Mouse (Mus musculus): ENCODE data around the gene Rcbtb2. TPM values are rescaled to one million over a fixed set of nuclear protein-coding genes. Genes with fewer than 3 reads are reported as not detected.

Gene Rcbtb2
- polyA plus RNA-seq, 1 experiment from 2014 or later = 71.4 TPM

- ATAC-seq (replicated peaks; ENCODE audit: insufficient number of reproducible peaks, low FRiP score, low TSS enrichment) = no peak
- Histone ChIP-seq H3K4me2 (no peak overlapping the region), H3K27ac (ENCODE audit: low read depth, low read length) (no peak overlapping the region), H3K4me1 (ENCODE audit: control insufficient read depth, insufficient read depth, low read length) (peaks cover 4% of the 10 kb centered on the region; the same call in 1 of the 2 replicates), H3K4me3 (ENCODE audit: low read depth, low read length) (no peak overlapping the region), H3K9me3 (replicated peaks; ENCODE audit: control insufficient read depth, low read length) (no peaks in the 10 kb centered on the region), H3K9ac (ENCODE audit: low read depth, low read length) (no peak overlapping the region), H3K36me3 (ENCODE audit: control insufficient read depth, insufficient read depth, low read length) (no peaks in the 10 kb centered on the region), H3K27me3 (ENCODE audit: control insufficient read depth, insufficient read depth, low read length) (no peaks in the 10 kb centered on the region)
- 87% methylated on average over 4 of the region's 4 CpGs for WGBS (ENCODE audit: insufficient replicate concordance)
Measured at GRCm38 (mm10) chr14:73145531-73145930, 22.7 kb downstream of the Rcbtb2 start.

DNA sequence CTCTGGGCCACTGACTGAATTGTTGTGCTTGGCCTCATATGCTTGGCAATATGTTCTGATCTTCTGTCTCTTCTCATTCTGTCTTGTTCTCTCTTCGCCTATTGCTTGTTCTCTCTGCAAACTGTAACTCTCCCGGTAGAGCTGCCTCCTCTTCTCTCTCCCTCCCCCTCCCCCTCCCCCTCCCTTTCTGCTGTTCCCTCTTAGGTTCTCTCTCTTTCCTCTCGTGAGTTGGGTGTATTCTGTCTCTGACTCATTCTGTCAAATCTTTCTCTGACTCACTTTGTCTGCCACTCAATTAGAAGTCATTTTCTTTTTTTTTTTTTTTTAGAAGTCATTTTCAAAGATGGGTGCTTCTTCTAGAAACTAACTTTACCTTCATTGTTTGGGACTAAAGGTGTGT lies 23.9 kb downstream of the Rcbtb2 start:
- Histone ChIP-seq H3K9me3 (replicated peaks; ENCODE audit: control insufficient read depth, low read length) (no peaks in the 10 kb centered on the region), H3K27ac (ENCODE audit: low read depth, low read length) (no peak overlapping the region), H3K4me3 (ENCODE audit: low read depth, low read length) (no peak overlapping the region), H3K4me1 (ENCODE audit: control insufficient read depth, insufficient read depth, low read length) (peaks cover 4% of the 10 kb centered on the region; the same call in 1 of the 2 replicates), H3K4me2 (no peak overlapping the region), H3K36me3 (ENCODE audit: control insufficient read depth, insufficient read depth, low read length) (0 out of 2 replicates have a peak, but pooled peaks cover 2% of the 10 kb centered on the region), H3K27me3 (ENCODE audit: control insufficient read depth, insufficient read depth, low read length) (no peaks in the 10 kb centered on the region), H3K9ac (ENCODE audit: low read depth, low read length) (no peak overlapping the region)
- no peak for ATAC-seq (replicated peaks; ENCODE audit: insufficient number of reproducible peaks, low FRiP score, low TSS enrichment)
- WGBS (ENCODE audit: insufficient replicate concordance) = 52% methylated on average over 3 of the region's 3 CpGs

DNA sequence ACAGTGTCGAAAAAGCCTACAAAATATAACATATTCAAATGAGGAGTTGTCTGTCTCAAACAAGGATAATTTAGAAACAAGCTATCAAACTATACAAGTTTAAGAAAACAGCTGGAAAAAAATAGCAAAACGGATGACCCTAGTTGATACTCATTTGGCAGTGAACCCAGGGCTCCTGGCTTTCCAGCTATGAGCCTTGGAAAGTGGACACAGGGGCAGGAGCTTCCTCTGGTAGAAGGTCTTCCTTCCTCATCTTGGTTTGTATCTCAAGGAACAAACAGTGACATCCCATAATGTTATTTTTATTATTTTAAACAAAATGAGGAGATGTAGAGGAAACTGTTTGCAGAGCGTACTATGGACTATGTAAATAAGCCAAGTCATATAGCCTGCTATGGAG lies 25.3 kb downstream of the Rcbtb2 start:
- Histone ChIP-seq H3K27me3 (ENCODE audit: control insufficient read depth, insufficient read depth, low read length) (no peaks in the 10 kb centered on the region), H3K9ac (ENCODE audit: low read depth, low read length) (no peak overlapping the region), H3K4me3 (ENCODE audit: low read depth, low read length) (no peak overlapping the region), H3K4me1 (ENCODE audit: control insufficient read depth, insufficient read depth, low read length) (peaks cover 2% of the 10 kb centered on the region; the same call in 1 of the 2 replicates), H3K36me3 (ENCODE audit: control insufficient read depth, insufficient read depth, low read length) (0 out of 2 replicates have a peak, but pooled peaks cover 2% of the 10 kb centered on the region), H3K9me3 (replicated peaks; ENCODE audit: control insufficient read depth, low read length) (no peaks in the 10 kb centered on the region), H3K27ac (ENCODE audit: low read depth, low read length) (no peak overlapping the region), H3K4me2 (no peak overlapping the region)
- WGBS (ENCODE audit: insufficient replicate concordance) = 86% methylated on average over 3 of the region's 3 CpGs
- no peak for ATAC-seq (replicated peaks; ENCODE audit: insufficient number of reproducible peaks, low FRiP score, low TSS enrichment)

DNA sequence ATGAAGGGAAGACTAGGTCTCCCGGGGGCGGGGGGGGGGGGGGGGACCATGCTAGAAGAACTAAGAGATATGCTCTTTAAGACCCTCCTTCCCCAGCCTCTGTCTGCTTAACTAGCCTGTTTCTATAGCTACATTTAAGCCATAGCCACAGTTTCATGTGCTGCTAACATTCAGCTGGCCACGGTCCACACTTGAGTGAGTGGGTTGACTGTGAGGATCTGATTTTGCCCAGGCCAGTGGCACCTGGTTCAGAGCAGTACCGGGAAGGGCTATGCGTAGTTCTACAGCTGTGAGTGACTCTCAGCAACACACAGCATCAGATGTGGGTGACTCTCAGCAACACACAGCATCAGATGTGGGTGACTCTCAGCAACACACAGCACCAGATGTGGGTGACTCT lies 38.5 kb downstream of the Rcbtb2 start:
- no peaks in the 10 kb centered on the region for H3K27me3 ChIP-seq (ENCODE audit: control insufficient read depth, insufficient read depth, low read length)
- no peak overlapping the region for H3K4me3 ChIP-seq (ENCODE audit: low read depth, low read length)
- H3K9me3 ChIP-seq (replicated peaks; ENCODE audit: control insufficient read depth, low read length) = no peaks in the 10 kb centered on the region
- H3K4me1 ChIP-seq (ENCODE audit: control insufficient read depth, insufficient read depth, low read length) = no peaks in the 10 kb centered on the region
- H3K4me2 ChIP-seq = no peak overlapping the region
- 93% methylated on average over 4 of the region's 5 CpGs for WGBS (ENCODE audit: insufficient replicate concordance)
- ATAC-seq (replicated peaks; ENCODE audit: insufficient number of reproducible peaks, low FRiP score, low TSS enrichment) = no peak
- H3K9ac ChIP-seq (ENCODE audit: low read depth, low read length) = no peak overlapping the region
- peaks cover 27% of the 10 kb centered on the region for H3K36me3 ChIP-seq (ENCODE audit: control insufficient read depth, insufficient read depth, low read length)
- no peak overlapping the region for H3K27ac ChIP-seq (ENCODE audit: low read depth, low read length)

GRCm38 (mm10) chr14:73162192-73162800 lies 39.5 kb downstream of the Rcbtb2 start:
- no peak for ATAC-seq (replicated peaks; ENCODE audit: insufficient number of reproducible peaks, low FRiP score, low TSS enrichment)
- no peak overlapping the region for H3K9ac ChIP-seq (ENCODE audit: low read depth, low read length)
- H3K27ac ChIP-seq (ENCODE audit: low read depth, low read length) = no peak overlapping the region
- no peaks in the 10 kb centered on the region for H3K9me3 ChIP-seq (replicated peaks; ENCODE audit: control insufficient read depth, low read length)
- no peaks in the 10 kb centered on the region for H3K4me1 ChIP-seq (ENCODE audit: control insufficient read depth, insufficient read depth, low read length)
- no peak overlapping the region for H3K4me2 ChIP-seq
- no peaks in the 10 kb centered on the region for H3K27me3 ChIP-seq (ENCODE audit: control insufficient read depth, insufficient read depth, low read length)
- H3K4me3 ChIP-seq (ENCODE audit: low read depth, low read length) = no peak overlapping the region
- H3K36me3 ChIP-seq (ENCODE audit: control insufficient read depth, insufficient read depth, low read length) = peaks cover 31% of the 10 kb centered on the region
- 90% methylated on average over 13 of the region's 13 CpGs for WGBS (ENCODE audit: insufficient replicate concordance)

DNA sequence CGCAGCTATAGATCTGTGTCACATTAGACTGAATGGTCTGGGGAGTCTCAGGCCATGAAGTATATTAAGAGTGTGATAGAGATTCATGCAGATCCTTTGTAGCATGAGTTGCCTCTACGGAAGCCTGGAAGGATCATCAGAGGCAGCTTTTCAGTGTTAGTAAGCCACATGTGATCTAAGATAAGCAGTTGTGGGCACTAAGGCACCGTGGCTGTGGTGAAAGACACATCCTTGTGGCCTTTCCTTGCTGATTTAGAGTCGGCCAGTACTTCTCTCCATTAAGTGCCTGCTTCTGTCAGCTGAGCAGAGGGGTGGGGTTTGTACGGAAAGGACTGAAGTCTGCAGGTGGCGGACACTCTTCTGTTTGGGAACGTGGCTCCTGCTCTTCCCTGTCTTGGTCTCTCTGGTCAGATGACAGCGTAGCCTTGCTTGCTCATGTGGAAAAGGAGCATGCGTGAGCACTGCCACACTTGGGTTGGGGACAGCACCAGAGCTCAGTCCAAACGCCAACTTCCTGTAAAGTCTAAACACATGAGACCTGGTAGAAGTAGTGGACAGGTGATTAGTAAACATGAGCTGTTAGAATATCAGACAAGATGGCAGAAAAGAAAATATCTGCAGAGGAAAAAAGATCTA lies 40.6 kb downstream of the Rcbtb2 start:
- no peak for ATAC-seq (replicated peaks; ENCODE audit: insufficient number of reproducible peaks, low FRiP score, low TSS enrichment)
- Histone ChIP-seq H3K9ac (ENCODE audit: low read depth, low read length) (no peak overlapping the region), H3K4me1 (ENCODE audit: control insufficient read depth, insufficient read depth, low read length) (no peaks in the 10 kb centered on the region), H3K4me2 (no peak overlapping the region), H3K36me3 (ENCODE audit: control insufficient read depth, insufficient read depth, low read length) (peaks cover 31% of the 10 kb centered on the region), H3K4me3 (ENCODE audit: low read depth, low read length) (no peak overlapping the region), H3K9me3 (replicated peaks; ENCODE audit: control insufficient read depth, low read length) (no peaks in the 10 kb centered on the region), H3K27ac (ENCODE audit: low read depth, low read length) (no peak overlapping the region), H3K27me3 (ENCODE audit: control insufficient read depth, insufficient read depth, low read length) (no peaks in the 10 kb centered on the region)
- 82% methylated on average over 10 of the region's 10 CpGs for WGBS (ENCODE audit: insufficient replicate concordance)

DNA sequence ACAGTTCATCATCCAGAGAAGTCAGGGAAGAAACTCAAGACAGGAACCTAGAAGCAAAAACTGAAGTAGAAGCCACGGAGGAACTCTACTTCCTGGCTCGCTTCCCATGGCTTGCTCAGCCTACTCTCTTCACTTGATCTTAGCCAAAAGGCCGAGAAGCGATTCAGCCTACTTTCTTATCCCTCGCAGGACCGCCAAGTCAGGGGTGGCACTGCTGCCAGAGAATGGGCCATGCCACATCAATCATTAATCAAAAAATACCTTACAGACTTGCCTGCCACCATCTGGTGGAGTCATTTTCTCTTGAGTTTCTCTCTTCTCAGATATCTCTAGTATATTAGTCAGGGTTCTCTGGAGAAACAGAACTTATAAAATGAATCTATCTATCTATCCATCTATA lies 42.3 kb downstream of the Rcbtb2 start:
- Histone ChIP-seq H3K9ac (ENCODE audit: low read depth, low read length) (no peak overlapping the region), H3K4me2 (no peak overlapping the region), H3K4me3 (ENCODE audit: low read depth, low read length) (no peak overlapping the region), H3K9me3 (replicated peaks; ENCODE audit: control insufficient read depth, low read length) (no peaks in the 10 kb centered on the region), H3K4me1 (ENCODE audit: control insufficient read depth, insufficient read depth, low read length) (no peaks in the 10 kb centered on the region), H3K36me3 (ENCODE audit: control insufficient read depth, insufficient read depth, low read length) (peaks cover 36% of the 10 kb centered on the region), H3K27me3 (ENCODE audit: control insufficient read depth, insufficient read depth, low read length) (no peaks in the 10 kb centered on the region), H3K27ac (ENCODE audit: low read depth, low read length) (no peak overlapping the region)
- no peak for ATAC-seq (replicated peaks; ENCODE audit: insufficient number of reproducible peaks, low FRiP score, low TSS enrichment)
- 87% methylated on average over 6 of the region's 6 CpGs for WGBS (ENCODE audit: insufficient replicate concordance)

DNA sequence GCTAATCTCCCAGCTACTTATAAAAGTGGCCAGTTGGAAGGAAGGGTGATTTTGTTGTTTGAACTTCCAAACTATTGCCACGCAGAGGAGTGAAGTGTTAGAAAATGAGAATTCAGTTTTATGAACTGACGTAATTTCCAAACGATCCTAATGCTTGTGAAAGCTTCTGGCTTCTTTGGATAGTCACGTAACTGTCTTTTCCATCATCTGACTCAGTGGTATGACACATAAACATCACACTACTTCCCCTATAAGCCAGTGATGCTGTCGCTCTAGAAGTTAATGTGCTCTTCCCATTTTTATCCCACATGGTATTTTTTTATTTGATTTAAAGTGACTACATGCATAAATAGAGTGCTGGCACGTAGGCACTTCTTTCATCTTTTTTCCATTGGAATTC lies 45.8 kb downstream of the Rcbtb2 start:
- Histone ChIP-seq H3K4me3 (ENCODE audit: low read depth, low read length) (no peak overlapping the region), H3K9me3 (replicated peaks; ENCODE audit: control insufficient read depth, low read length) (no peaks in the 10 kb centered on the region), H3K36me3 (ENCODE audit: control insufficient read depth, insufficient read depth, low read length) (peaks cover 27% of the 10 kb centered on the region), H3K9ac (ENCODE audit: low read depth, low read length) (no peak overlapping the region), H3K4me1 (ENCODE audit: control insufficient read depth, insufficient read depth, low read length) (no peaks in the 10 kb centered on the region), H3K27ac (ENCODE audit: low read depth, low read length) (no peak overlapping the region), H3K4me2 (no peak overlapping the region), H3K27me3 (ENCODE audit: control insufficient read depth, insufficient read depth, low read length) (no peaks in the 10 kb centered on the region)
- WGBS (ENCODE audit: insufficient replicate concordance) = 86% methylated on average over 6 of the region's 6 CpGs
- no peak for ATAC-seq (replicated peaks; ENCODE audit: insufficient number of reproducible peaks, low FRiP score, low TSS enrichment)
